Mouse (Mus musculus) intestine, embryonic 14.5 days (tissue): ENCODE measurements around the gene Tbc1d13. TPM values are rescaled to one million over a fixed set of nuclear protein-coding genes. Genes with fewer than 3 reads are reported as not detected.

Source experiments
- ATAC-seq: fragments of 200-750 bp; cut with Nextera tagmentation; replicated peaks from 2 replicates; pipeline ENCODE4 v1.8.0; 2017; ENCODE audit warnings: low read depth, moderate number of reproducible peaks, moderate TSS enrichment, moderate library complexity; ENCODE audit not compliant: low FRiP score, low TSS enrichment
- DNase-seq: peaks from one replicate; pipeline ENCODE4 v3.0.0-alpha.2; 2018; ENCODE audit warnings: low spot score
- H3K27ac ChIP-seq: fragments of 300-500 bp; sonication (generic); 2 replicates; pipeline ENCODE4 v1.5.1; 2014; ENCODE audit warnings: low read depth, mild to moderate bottlenecking, control low read depth
- H3K27me3 ChIP-seq: fragments of 300-500 bp; sonication (generic); replicated peaks from 2 replicates; pipeline ENCODE4 v1.6.1; 2014; ENCODE audit warnings: low read length, control low read depth; ENCODE audit not compliant: control insufficient read depth, insufficient read depth
- H3K36me3 ChIP-seq: fragments of 300-500 bp; sonication (generic); 2 replicates; pipeline ENCODE4 v1.6.1; 2014; ENCODE audit warnings: low read length, control low read depth; ENCODE audit not compliant: control insufficient read depth, insufficient read depth
- H3K4me1 ChIP-seq: fragments of 300-500 bp; sonication (generic); replicated peaks from 2 replicates; pipeline ENCODE4 v1.6.1; 2014; ENCODE audit warnings: low read length, control low read depth, mixed read lengths; ENCODE audit not compliant: control insufficient read depth, insufficient read depth
- H3K4me2 ChIP-seq: fragments of 300-500 bp; sonication (generic); 2 replicates; pipeline ENCODE4 v1.6.1; 2014; ENCODE audit warnings: low read length
- H3K4me3 ChIP-seq: fragments of 300-500 bp; sonication (generic); 2 replicates; pipeline ENCODE4 v1.5.1; 2014; ENCODE audit warnings: low read depth, low read length, control low read depth, mixed read lengths
- H3K9ac ChIP-seq: fragments of 300-500 bp; sonication (generic); 2 replicates; pipeline ENCODE4 v1.6.1; 2014; ENCODE audit warnings: mild to moderate bottlenecking, low read length
- H3K9me3 ChIP-seq: fragments of 300-500 bp; sonication (generic); 2 replicates; pipeline ENCODE4 v1.6.1; 2016; ENCODE audit warnings: low read length, control low read depth; ENCODE audit not compliant: control insufficient read depth
- WGBS: fragments of 180-500 bp; shearing (Covaris S2); extraction: QIAGEN DNeasy Blood & Tissue Kit; methylation state at CpG from one replicate; pipeline ENCODE4 v1.1.7; 2014; 5-methylcytosine and 5-hydroxymethylcytosine counted together
- polyA plus RNA-seq: library from polyadenylated mRNA; unstranded; fragments of >200 nt; fragmentation: Nextera tagmentation; extraction: Ambion mirVana; gene quantifications from 2 replicates; pipeline ENCODE4 v1.2.1, GENCODE M21; 2014

Tbc1d13 gene
- polyA plus RNA-seq, 1 experiment from 2014 or later = 8.9 TPM

DNA sequence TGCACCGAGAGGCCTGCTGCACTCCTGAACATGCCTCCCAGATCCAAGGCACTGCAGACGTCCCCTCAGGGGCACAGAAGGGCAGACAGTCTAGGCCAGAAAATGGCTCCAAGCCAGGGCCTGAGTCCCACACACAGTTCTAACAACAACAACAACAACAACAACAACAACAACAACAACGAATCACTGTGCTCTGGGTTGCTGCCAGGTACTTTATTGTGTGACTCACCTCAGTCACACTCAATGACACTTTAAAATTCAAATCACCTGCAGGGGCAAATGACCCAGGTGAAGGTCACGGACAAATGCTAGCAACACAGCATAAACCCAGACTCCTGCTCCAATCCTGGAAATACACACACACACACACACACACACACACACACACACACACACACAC is 64.5 kb downstream of the Tbc1d13 start:
- no peak for ATAC-seq
- Histone ChIP-seq H3K36me3 (no peaks in the 10 kb centered on the region), H3K4me3 (no peak overlapping the region), H3K27me3 (no peaks in the 10 kb centered on the region), H3K9me3 (no peaks in the 10 kb centered on the region), H3K4me2 (no peak overlapping the region), H3K4me1 (0 out of 2 replicates have a peak, but pooled peaks cover 3% of the 10 kb centered on the region), H3K27ac (no peak overlapping the region), H3K9ac (no peak overlapping the region)
- WGBS = 68% methylated on average over 4 of the region's 4 CpGs
- no peak for DNase-seq

DNA sequence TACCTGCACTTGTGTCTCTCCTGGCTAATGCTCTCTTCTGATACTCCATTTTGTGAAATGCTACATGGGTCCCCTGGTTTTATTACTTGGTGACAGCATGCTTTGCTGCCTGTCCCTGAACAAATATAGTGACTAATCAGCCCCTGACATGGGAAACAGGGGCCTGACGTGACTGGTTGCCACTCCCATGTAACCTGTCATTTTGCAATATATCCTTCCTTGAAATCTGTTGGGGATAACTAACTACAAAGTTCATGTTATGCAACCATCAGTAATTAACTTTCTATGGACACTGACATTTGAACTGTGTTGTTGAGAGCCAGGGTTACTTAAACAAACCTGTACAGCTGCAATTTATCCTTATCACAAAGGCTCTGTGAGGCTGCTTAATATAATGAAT is 66.4 kb downstream of the Tbc1d13 start:
- Histone ChIP-seq H3K4me2 (no peak overlapping the region), H3K9me3 (no peaks in the 10 kb centered on the region), H3K36me3 (no peaks in the 10 kb centered on the region), H3K4me1 (peaks cover 8% of the 10 kb centered on the region), H3K27ac (peak overlapping the region; percentile 60), H3K4me3 (no peak overlapping the region), H3K9ac (no peak overlapping the region), H3K27me3 (no peaks in the 10 kb centered on the region)
- no peak for DNase-seq
- WGBS = 49% methylated on average over 1 of the region's 1 CpGs
- ATAC-seq = peak; percentile 83

DNA sequence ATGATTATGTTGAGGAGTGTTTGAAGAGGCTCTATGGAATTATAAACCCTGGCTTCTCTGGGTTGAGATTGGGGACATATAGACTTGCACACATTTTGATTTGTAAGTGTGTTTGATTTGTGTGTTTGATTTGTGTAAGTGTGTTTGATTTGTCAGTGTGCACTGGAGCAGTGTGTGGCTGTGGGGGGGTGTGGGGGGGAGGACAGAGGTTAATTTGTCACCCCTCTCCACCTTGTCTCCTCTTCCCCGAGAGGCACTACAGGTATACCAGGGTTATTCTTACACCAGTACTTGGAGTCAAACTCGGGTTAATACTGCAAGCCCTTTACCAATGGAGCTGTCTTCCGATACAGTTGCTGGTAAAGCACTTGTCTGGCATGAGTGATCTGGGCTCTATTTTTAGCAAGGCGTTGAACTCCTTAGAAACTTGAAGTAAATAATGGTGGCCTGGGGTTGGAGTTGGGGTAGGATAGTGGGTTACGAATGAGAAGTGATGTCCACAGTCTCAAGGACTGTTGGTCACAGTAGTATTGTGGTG is 66.9 kb downstream of the Tbc1d13 start:
- H3K27me3 ChIP-seq = no peaks in the 10 kb centered on the region
- ATAC-seq (no peak), DNase-seq (no peak)
- H3K27ac ChIP-seq = peak overlapping the region; percentile 38
- 58% methylated on average over 5 of the region's 5 CpGs for WGBS
- H3K9ac ChIP-seq = no peak overlapping the region
- no peaks in the 10 kb centered on the region for H3K9me3 ChIP-seq
- H3K4me3 ChIP-seq = no peak overlapping the region
- H3K36me3 ChIP-seq = no peaks in the 10 kb centered on the region
- no peak overlapping the region for H3K4me2 ChIP-seq
- H3K4me1 ChIP-seq = peaks cover 8% of the 10 kb centered on the region

Other genes with a start within 250 kb of the Tbc1d13 start
- 50.0 and 64.3 TPM in 2 replicates for gene Odf2, start 244.5 kb upstream of the Tbc1d13 start, polyA plus RNA-seq
- 52.4 and 57.6 TPM in 2 replicates for gene Gle1, start 198.3 kb upstream of the Tbc1d13 start, polyA plus RNA-seq
- 131 and 141 TPM in 2 replicates for gene Sptan1, start 168.2 kb upstream of the Tbc1d13 start, polyA plus RNA-seq
- gene Wdr34, start 84.9 kb upstream of the Tbc1d13 start, polyA plus RNA-seq = 28.7 and 30.3 TPM in 2 replicates
- 557 and 562 TPM in 2 replicates for gene Set, start 76.4 kb upstream of the Tbc1d13 start, polyA plus RNA-seq
- gene Pkn3, start 56.1 kb upstream of the Tbc1d13 start, polyA plus RNA-seq = 8.2 and 9.9 TPM in 2 replicates
- 60.2 and 60.3 TPM in 2 replicates for gene Zdhhc12, start 40.1 kb upstream of the Tbc1d13 start, polyA plus RNA-seq
- gene Zer1, start 9.2 kb upstream of the Tbc1d13 start, polyA plus RNA-seq = 9.1 and 9.5 TPM in 2 replicates
- 30.7 and 38.7 TPM in 2 replicates for gene Endog, start 37.7 kb downstream of the Tbc1d13 start, polyA plus RNA-seq
- gene Spout1, start 44.7 kb downstream of the Tbc1d13 start, polyA plus RNA-seq = 71.1 and 74.1 TPM in 2 replicates
- 13.0 and 15.6 TPM in 2 replicates for gene Kyat1, start 72.1 kb downstream of the Tbc1d13 start, polyA plus RNA-seq
- 43.3 and 43.7 TPM in 2 replicates for gene Lrrc8a, start 104.0 kb downstream of the Tbc1d13 start, polyA plus RNA-seq
- 0.05 and 0.28 TPM in 2 replicates for gene Gm28035, start 106.8 kb downstream of the Tbc1d13 start, polyA plus RNA-seq
- gene Phyhd1, start 132.5 kb downstream of the Tbc1d13 start, polyA plus RNA-seq = 13.3 and 14.1 TPM in 2 replicates
- not detected in 2 replicates for gene Gm28038, start 147.3 kb downstream of the Tbc1d13 start, polyA plus RNA-seq
- gene Dolk, start 152.6 kb downstream of the Tbc1d13 start, polyA plus RNA-seq = 31.9 and 34.1 TPM in 2 replicates
- gene Nup188, start 152.7 kb downstream of the Tbc1d13 start, polyA plus RNA-seq = 45.2 and 45.9 TPM in 2 replicates
- 60.9 and 65.9 TPM in 2 replicates for gene Sh3glb2, start 225.6 kb downstream of the Tbc1d13 start, polyA plus RNA-seq
- 22.0 and 24.2 TPM in 2 replicates for gene Miga2, start 230.5 kb downstream of the Tbc1d13 start, polyA plus RNA-seq